Mouse (Mus musculus) liver, embryonic 14.5 days (tissue): ENCODE results near the gene Coro2a. TPM values are rescaled to one million over a fixed set of nuclear protein-coding genes. Genes with fewer than 3 reads are reported as not detected.
A peak's percentile ranks its signal among the peaks of the same experiment; 100 is the strongest.

Source experiments
- ATAC-seq: fragments of 200-750 bp; cut with Nextera tagmentation; 2 replicates; pipeline ENCODE4 v1.8.0; 2017; ENCODE audit warnings: moderate number of reproducible peaks, mild to moderate bottlenecking, moderate library complexity; ENCODE audit not compliant: insufficient read depth
- DNase-seq, 3 experiments: peaks; one replicate each; pipeline ENCODE4 v3.0.0-alpha.2; 2012 to 2013; ENCODE audit warnings: low read depth in 3 of 3, low spot score in 3 of 3
- H3K27ac ChIP-seq: fragments of 300-500 bp; sonication (generic); 2 replicates; pipeline ENCODE4 v1.5.1; 2014; ENCODE audit warnings: moderate library complexity, mild to moderate bottlenecking, control low read depth, inconsistent platforms
- H3K27me3 ChIP-seq: fragments of 300-500 bp; sonication (generic); 2 replicates; pipeline ENCODE4 v1.6.1; 2014; ENCODE audit warnings: mild to moderate bottlenecking, low read length, moderate library complexity; ENCODE audit not compliant: control insufficient read depth, insufficient read depth
- H3K36me3 ChIP-seq: fragments of 300-500 bp; sonication (generic); replicated peaks from 2 replicates; pipeline ENCODE4 v1.6.1; 2014; ENCODE audit warnings: low read depth; ENCODE audit not compliant: control insufficient read depth, insufficient read depth
- H3K4me1 ChIP-seq, 2 experiments: fragments of 200-500 bp in 1 of 2; fragments of 300-500 bp in 1 of 2; sonication (generic) in 1 of 2; replicated peaks; 2 replicates each; pipeline ENCODE4 v1.6.1; 2012 to 2014; ENCODE audit warnings: antibody characterized with exemption in 1 of 2, inconsistent platforms in 1 of 2, low read length in 1 of 2; ENCODE audit not compliant: control insufficient read depth in 2 of 2, insufficient read depth in 2 of 2
- H3K4me2 ChIP-seq: fragments of 300-500 bp; sonication (generic); 2 replicates; pipeline ENCODE4 v1.6.1; 2014; ENCODE audit warnings: low read depth, mild to moderate bottlenecking, control low read depth, moderate library complexity
- H3K4me3 ChIP-seq, 2 experiments: fragments of 200-500 bp in 1 of 2; fragments of 300-500 bp in 1 of 2; sonication (generic) in 1 of 2; 2 replicates each; pipeline ENCODE4 v1.5.1; 2012 to 2014; ENCODE audit warnings: low read depth in 2 of 2, low read length in 2 of 2, mild to moderate bottlenecking in 2 of 2, control low read depth in 1 of 2, inconsistent platforms in 1 of 2, moderate library complexity in 1 of 2; ENCODE audit not compliant: insufficient read depth in 1 of 2
- H3K9ac ChIP-seq: fragments of 300-500 bp; sonication (generic); replicated peaks from 2 replicates; pipeline ENCODE4 v1.6.1; 2014; ENCODE audit warnings: mild to moderate bottlenecking, control low read depth, moderate library complexity
- H3K9me3 ChIP-seq: fragments of 300-500 bp; sonication (generic); 2 replicates; pipeline ENCODE4 v1.6.1; 2016; ENCODE audit warnings: low read length, mixed read lengths; ENCODE audit not compliant: control insufficient read depth
- CTCF ChIP-seq: IDR thresholded peaks from 2 replicates; pipeline ENCODE4 v1.5.1; 2016; ENCODE audit warnings: antibody characterized with exemption, low read depth, control low read depth
- EP300 ChIP-seq: IDR thresholded peaks from 2 replicates; pipeline ENCODE4 v1.6.1; 2016; ENCODE audit warnings: antibody characterized with exemption, low read depth
- WGBS: fragments of 180-500 bp; shearing (Covaris S2); extraction: QIAGEN DNeasy Blood & Tissue Kit; methylation state at CpG from one replicate; pipeline ENCODE4 v1.1.7; 2014; ENCODE audit not compliant: insufficient replicate concordance; 5-methylcytosine and 5-hydroxymethylcytosine counted together
- polyA plus RNA-seq, 2 experiments: library from polyadenylated mRNA; depleted of rRNA in 1 of 2; stranded (reverse) in 1 of 2; unstranded in 1 of 2; fragments of >200 nt; fragmentation: Nextera tagmentation in 1 of 2; extraction: Ambion mirVana in 1 of 2; gene quantifications; 2 replicates each; pipeline versions ENCODE4 v1.2.1 to v1.2.3; 2012 to 2014

Coro2a gene
- polyA plus RNA-seq, 2 experiments = 2.6 to 2.7 TPM

DNA sequence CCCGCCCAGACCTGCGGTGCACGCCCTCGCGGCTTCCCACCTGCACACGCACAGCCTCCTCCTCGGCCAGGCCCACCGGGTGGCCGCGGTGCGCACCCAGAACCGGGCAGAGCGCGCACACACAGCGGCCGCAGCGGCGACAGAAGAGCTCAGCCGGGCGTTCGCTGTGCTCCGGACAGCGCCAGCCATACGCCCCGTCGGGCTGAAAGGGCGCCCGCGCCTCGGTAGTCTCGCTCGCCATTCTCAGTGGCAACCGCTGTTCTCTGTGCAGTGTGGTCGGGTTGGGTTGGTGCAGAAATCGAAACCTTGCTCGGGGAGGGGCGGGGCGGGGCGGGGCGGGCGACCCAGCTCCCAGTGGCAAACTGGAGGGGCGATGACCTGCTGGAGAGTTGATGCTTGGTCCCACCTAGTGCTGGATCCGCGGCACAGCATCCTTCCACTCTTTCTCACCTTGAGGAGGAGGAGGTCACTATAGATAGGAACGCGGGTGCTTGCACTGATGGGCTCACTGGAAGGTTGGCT lies 66.1 kb downstream of the Coro2a start, which contains the start of gene Trim14:
Gene Trim14, minus strand, starts transcription at position 302 of the 522 bp plus-strand sequence.
- Histone ChIP-seq H3K4me2 (peak within 1 kb of the TSS; percentile 76), H3K36me3 (no peaks in the 10 kb centered on the region), H3K9me3 (no peaks in the 10 kb centered on the region), H3K27ac (0 out of 2 replicates have a peak within 1 kb of the TSS, but pooled peaks have one; percentile 15), H3K4me3 (peak within 1 kb of the TSS; percentile 67), H3K9ac (peak within 1 kb of the TSS; percentile 46), H3K4me1 (peaks cover 0 to 9% of the 10 kb centered on the region in 2 experiments; a peak in 2 of 4 replicates), H3K27me3 (peaks cover 29% of the 10 kb centered on the region)
- WGBS = under 1% methylated on average over 46 of the region's 46 CpGs
- DNase-seq = peak in 2 of 3 experiments; percentile 30 to 43
- ATAC-seq = peak; percentile 69
- peak; percentile 58 for TF ChIP-seq CTCF
- TF ChIP-seq EP300 = no peak

DNA sequence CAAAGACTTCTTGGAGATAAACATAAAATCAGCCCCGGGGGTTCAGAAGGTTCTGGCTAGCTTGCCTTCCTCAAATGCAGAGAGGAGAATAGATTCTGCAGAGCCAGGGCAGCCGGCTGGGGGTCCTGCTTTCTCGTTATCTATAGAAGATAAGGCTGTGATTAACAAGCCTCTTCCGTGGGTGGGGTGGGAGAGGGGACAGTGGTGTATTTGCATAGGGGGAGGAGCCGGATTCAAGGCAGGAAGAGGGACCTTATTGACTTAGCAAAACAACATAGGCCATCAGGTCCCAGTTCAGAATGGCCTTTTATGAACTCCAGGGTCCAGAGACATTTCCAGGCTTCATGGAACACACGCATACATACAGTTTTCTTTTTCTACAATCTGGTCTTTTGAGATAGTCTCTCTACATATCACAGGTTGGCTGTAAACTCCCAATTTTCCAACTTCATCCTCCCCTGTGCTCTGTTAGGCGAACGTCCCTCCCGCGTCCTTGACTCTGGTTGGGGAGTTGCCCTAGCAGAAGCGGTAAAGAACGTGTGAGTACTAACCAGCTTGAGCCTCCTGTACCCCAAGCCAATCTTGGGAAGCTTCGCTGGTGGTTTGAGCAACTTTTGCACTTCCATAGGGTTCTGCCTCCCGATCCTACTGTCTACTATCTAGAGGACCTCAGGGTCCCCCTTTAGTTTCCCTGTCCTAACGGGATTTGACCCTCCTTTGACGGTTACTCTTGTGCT lies 66.7 kb downstream of the Coro2a start:
- no peak for DNase-seq
- peak overlapping the region; percentile 46 for H3K9ac ChIP-seq
- peak; percentile 31; the same call in 1 of the 2 replicates for ATAC-seq
- H3K27ac ChIP-seq = 0 out of 2 replicates have a peak overlapping the region, but pooled peaks have one; percentile 15
- H3K9me3 ChIP-seq = no peaks in the 10 kb centered on the region
- TF ChIP-seq CTCF (no peak), EP300 (no peak)
- H3K27me3 ChIP-seq = peaks cover 29% of the 10 kb centered on the region
- WGBS = 2% methylated on average over 16 of the region's 16 CpGs
- peaks cover 0 to 9% of the 10 kb centered on the region in 2 experiments; a peak in 3 of 4 replicates for H3K4me1 ChIP-seq
- peak overlapping the region; percentile 67 for H3K4me3 ChIP-seq
- peak overlapping the region; percentile 76 for H3K4me2 ChIP-seq
- no peaks in the 10 kb centered on the region for H3K36me3 ChIP-seq

DNA sequence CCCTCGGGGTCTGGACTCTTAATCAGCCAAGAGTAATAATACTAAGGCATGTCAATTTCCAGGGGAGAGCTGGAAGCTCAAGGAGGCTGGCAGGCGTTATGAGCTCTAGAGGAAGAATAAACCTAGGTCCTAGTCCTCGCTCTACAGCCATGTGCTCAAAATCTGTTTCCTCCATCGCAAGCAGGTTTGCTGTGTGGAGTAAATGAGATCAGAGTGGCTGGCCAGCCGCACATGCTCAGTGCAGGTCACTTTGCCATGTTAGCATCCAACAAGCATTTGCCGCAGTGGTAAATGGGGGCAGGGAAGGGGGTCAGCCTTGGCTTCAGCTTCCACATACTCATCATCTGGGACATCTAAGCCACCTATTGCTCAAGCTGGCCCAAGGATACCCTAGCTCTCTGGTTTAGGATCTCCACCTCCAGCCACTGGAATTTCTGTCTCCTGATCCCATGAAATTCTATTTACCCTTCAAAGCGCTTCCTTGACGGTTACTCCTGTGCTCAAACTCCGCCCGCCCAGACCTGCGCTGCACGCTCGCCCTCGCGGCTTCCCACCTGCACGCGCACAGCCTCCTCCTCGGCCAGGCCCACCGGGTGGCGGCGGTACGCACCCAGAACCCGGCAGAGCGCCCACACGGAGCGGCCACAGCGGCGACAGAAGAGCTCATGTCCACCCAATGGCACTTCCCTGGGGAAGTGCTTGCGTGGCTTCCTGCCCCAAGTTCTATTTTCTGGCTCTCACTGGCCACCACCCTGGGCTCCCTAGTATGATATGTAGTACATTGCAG lies 67.9 kb downstream of the Coro2a start:
- WGBS = 13% methylated on average over 29 of the region's 29 CpGs
- H3K9ac ChIP-seq = no peak overlapping the region
- ATAC-seq (no peak), DNase-seq (no peak)
- H3K4me3 ChIP-seq = peak overlapping the region; percentile 11 to 33
- peak overlapping the region; percentile 76 for H3K4me2 ChIP-seq
- no peaks in the 10 kb centered on the region for H3K9me3 ChIP-seq
- TF ChIP-seq CTCF (no peak), EP300 (no peak)
- no peaks in the 10 kb centered on the region for H3K36me3 ChIP-seq
- H3K27ac ChIP-seq = no peak overlapping the region
- peaks cover 0 to 9% of the 10 kb centered on the region in 2 experiments; a peak in 3 of 4 replicates for H3K4me1 ChIP-seq
- peaks cover 29% of the 10 kb centered on the region for H3K27me3 ChIP-seq

DNA sequence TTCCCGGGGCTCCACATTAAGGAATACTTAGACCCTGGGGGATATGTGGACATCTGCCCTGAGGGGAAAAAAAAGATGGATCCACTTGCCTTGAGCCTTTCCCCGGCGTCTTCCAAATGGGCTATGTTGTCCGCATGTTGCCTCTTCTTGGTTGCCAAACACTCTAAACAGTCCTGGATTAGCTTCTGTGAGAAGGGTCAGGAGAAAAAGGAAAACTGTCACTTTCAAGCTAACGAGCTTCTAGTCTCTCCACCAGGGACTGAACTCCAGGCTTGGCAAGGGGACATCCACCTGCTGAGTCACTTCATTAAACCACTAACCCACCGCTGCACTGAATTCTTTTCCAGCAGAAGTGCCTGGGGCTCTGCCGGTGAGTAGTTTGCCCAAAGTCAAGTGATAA lies 69.1 kb downstream of the Coro2a start:
- ATAC-seq = no peak
- no peak overlapping the region for H3K4me2 ChIP-seq
- no peak for TF ChIP-seq CTCF
- no peak for TF ChIP-seq EP300
- no peak overlapping the region for H3K4me3 ChIP-seq
- WGBS = 56% methylated on average over 7 of the region's 7 CpGs
- no peaks in the 10 kb centered on the region for H3K36me3 ChIP-seq
- H3K9me3 ChIP-seq = no peaks in the 10 kb centered on the region
- no peak overlapping the region for H3K27ac ChIP-seq
- H3K4me1 ChIP-seq = peaks cover 4 to 20% of the 10 kb centered on the region in 2 experiments; a peak in 3 of 4 replicates
- DNase-seq = no peak
- peaks cover 29% of the 10 kb centered on the region for H3K27me3 ChIP-seq
- no peak overlapping the region for H3K9ac ChIP-seq

GRCm38 (mm10) chr4:46532511-46532910 lies 69.5 kb downstream of the Coro2a start:
- Histone ChIP-seq H3K9ac (no peak overlapping the region), H3K4me2 (no peak overlapping the region), H3K4me1 (peaks cover 4 to 23% of the 10 kb centered on the region in 2 experiments), H3K9me3 (no peaks in the 10 kb centered on the region), H3K27ac (no peak overlapping the region), H3K36me3 (no peaks in the 10 kb centered on the region), H3K27me3 (peaks cover 29% of the 10 kb centered on the region), H3K4me3 (no peak overlapping the region)
- no peak for ATAC-seq
- no peak for DNase-seq
- TF ChIP-seq CTCF (no peak), EP300 (no peak)
- 67% methylated on average over 2 of the region's 2 CpGs for WGBS
